Mouse (Mus musculus) forelimb bud, embryonic 11.5 days (tissue): Measurements from ENCODE around the gene Mrps33.
A peak's percentile ranks its signal among the peaks of the same experiment; 100 is the strongest.

Source experiments
- DNase-seq: peaks from one replicate; pipeline ENCODE4 v3.0.0-alpha.2; 2012; ENCODE audit warnings: low read depth, low spot score

Mrps33 gene

DNA sequence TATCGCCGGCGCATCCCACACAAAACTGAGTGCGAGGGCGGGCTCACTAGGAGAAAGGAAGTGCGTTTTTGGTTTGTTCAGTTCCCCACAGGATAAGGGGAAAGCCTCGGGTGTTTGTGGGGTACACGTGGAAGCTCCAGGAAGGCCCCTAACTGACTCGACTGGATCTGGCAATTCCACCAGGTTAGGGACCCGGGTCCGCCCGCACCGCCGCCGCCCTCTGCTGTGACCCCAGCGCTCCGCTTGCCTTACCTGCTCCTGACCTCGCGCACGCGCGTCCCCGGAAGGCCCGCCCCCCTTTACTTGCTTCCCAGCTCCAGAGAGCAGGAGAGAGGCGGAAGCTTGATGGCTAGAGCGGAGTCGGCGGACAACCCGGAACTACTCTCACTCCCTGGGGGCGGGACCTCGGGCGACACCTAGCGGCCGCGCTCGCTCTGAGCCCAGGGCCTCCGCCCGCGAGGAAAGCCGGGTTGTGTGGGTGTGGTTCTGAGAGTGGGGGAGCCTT, at the start of gene Mrps33:
Gene Mrps33 (minus strand): TSS at position 377 of the 505 bp plus-strand sequence.
- peak; percentile 95 for DNase-seq

DNA sequence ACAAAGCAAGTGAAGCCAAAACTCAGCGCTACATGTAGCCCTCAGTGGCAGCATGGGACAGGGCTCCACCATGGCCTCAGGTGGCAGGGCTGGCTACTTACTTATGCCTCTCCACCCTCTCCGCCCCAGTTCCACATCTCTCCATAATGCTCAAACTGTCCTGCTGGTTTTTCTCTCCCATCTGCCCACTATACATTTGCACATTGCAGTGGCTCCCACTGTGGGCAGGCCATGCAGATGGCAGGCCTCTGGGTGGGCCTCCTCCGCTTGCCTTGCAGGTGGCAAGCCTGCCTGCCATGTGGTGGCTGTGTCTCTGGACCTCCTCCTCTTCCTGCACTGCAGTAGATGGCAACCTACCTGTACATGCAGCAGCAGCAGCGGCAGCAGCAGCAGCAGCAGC, 38.9 kb upstream of the Mrps33 start:
- no peak for DNase-seq

DNA sequence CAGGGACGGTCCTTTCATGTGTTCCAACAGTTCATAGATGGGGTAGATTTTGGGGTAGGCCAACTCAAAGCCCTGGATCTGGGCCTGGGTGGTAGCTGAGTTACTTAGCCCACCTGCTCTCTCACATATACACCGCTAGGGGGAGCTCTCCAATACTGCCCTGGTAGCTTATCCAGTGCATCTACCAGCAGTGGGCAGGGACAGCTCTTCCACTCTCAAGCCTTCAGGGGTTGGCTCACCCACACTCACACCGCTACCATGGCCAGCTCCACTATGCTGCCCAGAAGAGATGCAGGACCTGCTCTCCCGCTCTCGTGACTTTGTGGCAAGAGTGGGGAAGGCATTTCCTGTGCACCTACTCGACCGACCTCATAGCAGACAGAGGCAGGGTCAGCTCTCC, 38.0 kb upstream of the Mrps33 start:
- no peak for DNase-seq

DNA sequence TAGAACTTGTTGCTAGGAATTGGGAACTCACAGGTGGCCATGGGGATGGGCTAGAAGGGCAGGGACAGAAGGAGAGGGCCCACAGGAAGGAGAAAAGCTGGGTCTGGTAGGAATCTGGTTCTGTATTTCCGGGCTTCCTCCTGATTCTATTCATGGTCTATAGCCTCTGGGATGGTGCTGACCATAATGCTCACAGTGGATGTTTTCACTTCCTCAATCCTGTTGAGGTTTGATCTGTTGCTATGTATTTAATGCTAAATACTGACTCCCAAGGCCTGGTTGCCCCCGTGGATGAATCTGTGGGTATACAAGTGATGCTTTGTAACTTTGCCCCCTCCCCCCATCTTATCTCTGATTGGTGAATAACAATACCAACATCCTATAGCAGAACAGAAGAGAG, 36.8 kb upstream of the Mrps33 start:
- no peak for DNase-seq

DNA sequence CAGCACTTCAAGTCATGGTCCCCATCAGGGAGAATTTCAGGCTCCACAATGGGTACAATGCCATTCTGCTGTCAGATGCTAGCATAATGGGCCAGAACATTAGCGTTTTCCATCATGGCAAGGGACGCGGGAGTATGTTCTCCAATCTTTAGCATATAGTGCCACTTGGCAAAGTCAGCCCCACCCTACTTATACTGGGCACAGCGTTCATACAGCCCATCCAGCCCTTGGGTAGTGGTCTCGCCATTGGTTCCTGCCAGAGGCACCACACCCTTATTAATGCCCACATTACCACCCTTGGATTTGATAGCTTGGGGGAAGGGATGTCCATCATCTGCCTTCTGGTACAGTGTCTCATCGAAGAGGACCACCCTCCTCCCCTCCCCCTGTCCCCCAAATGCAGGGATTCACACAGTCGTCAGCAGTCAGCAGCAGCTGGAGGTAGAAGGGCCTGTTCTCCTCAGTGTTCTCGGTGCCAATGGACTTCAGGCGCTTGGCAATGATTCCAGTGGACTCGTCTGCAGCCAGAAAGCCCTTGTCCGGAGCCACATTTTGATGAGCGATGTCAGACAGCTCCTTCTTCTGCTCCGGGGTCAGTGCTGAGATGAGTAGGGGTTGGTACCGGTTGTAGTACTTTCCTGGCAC, 33.0 kb upstream of the Mrps33 start:
- no peak for DNase-seq

DNA sequence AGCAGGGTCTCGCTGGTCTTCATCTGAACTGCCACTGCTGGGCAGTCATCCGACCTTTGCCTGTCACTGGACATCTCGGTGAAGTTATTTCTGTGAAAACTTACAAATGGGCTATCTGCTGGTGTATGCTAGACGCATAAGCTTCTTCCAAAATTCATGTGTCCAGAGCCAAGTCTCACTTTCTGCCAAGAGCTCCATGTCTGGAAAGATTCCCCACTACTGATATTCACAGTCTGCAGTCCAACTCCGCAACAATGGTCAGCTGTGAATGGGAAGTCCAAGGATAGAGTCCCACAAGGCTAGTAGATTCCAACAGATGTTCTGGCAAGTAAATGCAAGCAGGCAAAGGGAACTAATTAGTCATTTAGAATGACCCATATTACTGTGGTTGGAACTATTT, 17.9 kb upstream of the Mrps33 start:
- DNase-seq: no peak

DNA sequence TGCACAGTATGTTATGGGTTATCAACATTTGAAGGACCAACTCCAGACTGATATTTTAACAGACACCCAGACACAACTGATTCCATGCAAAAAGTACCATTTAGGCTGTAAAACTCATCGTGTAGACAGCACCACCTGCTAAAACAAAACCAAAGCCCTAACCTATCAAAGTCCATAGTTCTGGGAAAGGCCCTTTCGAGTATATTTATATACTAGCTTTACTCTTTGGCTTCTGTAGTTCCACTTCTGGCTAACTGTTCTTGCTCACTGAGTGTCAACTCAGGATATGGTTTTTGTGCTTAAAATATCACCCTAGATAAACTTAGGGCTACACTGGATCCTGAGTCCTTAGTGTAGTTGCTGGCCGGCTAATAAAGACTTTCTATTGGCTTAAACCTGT, 10.5 kb upstream of the Mrps33 start:
- DNase-seq: no peak

DNA sequence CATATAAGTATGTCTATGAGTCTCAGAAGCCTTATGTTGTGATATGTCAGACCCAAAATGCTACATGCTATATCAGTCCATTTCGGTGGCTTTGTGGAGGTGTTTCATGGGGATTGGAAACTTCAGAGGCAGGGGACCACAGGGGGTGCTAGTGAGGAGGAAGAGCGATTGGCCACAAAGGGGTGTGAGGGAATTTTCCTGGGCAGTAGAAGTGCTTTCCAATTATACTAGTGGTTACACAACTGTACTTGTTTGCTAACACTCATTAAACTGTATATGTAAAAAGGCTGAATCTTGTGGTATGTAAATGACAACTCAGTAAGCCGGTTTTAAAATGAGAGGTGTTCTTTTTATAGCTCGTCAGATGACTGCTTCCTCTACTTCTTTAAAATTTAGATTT, 8.1 kb upstream of the Mrps33 start:
- no peak for DNase-seq

DNA sequence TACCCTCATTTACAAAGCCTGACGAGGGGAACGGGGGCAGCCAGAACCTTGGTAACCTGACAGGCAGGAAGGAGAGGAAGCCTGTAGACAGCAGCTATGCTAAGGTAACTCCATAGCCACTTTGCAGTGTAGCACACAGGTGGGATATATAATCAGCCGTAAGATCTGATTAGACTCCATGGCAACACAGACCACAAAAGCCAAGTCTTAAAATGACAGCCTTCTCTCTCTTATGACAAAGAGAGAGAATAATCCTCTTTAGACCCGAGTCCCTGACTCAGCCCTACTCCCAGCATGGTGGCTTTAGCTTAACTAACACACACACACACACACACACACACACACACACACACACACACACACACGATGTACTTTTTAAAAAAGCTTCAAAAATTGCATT, 2.3 kb downstream of the Mrps33 start:
- no peak for DNase-seq

DNA sequence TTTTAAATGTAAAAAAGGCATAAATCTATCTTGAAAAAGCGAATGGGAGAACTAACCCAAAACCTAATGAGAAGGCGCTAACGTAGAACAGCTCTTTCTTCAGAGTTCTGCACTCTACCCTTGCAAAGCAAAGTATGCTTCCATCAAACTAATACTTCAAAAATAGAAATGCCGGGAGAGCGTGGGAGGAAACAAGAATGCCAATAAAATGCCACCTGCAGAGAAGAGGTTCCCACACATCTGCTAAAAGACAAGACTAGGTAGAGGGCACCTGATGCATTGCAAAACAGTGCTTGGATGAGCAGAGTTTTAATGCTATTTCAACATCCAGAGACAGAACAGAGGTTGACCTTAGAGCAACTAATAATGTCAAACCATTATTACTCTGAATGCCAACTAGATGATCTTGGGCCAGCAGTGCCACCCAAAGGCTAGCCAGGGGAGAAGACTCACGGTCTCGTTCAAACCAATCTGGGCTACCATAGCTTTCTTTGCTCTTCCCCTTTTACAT, 3.7 kb downstream of the Mrps33 start:
- DNase-seq: no peak

DNA sequence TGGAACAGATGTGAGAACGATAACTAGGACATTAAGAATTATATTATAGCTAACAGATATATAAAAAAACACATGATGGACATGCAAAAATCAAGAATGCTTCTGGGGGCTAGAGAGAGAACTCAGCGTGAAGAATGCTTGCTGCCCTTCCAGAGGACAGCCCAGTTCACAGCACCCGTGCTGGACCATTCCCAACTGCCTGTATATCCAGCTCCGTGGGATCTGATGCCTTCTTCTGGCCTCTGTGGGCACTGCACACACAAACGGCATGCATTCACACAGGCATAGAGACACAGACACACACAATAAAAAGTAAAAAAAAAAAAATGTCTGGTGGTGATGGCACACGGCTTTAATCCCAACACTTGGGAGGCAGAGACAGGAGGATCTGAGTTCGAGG, 4.5 kb downstream of the Mrps33 start:
- no peak for DNase-seq

DNA sequence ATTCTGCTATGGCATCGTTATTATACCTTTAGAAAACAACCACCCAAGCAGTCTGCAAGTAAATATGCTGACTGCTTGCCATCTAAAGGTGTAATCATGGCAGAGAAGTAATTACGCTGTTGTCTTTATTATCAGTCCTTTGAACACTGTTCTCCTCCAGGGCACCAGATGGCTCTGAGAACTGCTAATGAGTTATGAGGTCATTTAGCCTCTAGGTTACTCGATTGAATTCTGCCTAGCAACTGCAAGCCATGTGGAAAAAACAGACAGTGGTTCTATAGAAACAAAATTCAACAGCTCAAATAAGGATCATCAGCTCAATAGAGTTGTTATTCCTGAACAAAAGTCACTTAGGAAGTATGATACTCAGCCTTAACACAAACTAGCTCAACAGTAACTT, 4.9 kb downstream of the Mrps33 start:
- no peak for DNase-seq

DNA sequence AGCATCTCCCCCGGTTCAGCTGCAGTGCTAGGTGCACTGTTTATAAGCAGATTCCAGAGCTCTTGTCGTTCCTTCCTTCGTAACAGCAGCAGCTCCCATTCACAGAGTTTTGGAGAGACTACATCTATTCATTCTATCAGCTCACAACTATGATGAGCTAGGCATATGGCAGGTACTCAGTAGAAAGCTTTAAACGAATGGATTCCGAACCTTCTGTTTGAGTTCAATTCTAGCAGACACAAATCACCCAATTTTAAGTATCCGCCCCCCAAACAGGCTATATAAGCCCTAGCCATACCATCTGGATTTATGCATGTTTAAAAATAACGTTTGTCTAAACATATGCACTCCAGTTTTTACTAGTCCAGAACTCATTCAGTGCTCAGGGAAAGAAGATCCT, 9.8 kb downstream of the Mrps33 start:
- DNase-seq: no peak

DNA sequence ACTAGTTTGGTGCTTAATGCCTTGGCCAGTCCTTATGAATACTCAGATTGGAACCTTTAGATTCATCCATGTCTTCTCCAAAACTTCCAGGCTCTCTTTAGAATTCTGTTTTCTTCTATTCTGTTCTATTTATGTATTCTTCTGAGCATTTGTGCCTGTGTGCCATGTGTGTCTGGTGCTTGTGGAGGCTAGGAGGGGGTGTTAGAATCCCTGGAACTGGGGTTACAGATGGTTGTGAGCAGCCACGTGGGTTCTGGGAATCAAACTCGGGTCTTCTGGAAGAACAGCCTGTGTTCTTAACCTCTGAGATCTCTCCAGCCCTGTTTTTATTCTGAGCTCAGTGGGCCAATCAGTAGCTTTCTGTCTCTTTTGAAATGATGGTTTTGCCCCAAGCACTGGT, 13.7 kb downstream of the Mrps33 start:
- no peak for DNase-seq

DNA sequence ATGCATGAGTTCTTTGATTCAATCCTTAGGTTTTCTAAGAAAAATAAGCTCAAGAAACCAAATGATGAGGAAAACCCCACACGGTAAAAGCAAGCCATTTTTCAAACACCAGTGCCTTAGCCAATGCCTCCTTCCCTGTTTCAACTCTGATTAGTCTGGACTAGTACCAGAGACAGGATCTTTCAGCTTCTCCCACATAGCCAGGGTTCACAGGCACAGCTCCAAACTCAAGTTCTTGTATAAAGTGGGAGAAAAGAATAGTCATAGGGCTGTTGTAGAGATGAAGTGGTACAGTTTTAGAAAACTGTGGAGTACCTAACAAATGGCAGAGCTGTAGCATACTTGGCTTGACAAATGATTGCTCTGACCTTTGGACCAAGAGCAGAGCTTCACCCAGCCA, 14.6 kb downstream of the Mrps33 start:
- DNase-seq: no peak

DNA sequence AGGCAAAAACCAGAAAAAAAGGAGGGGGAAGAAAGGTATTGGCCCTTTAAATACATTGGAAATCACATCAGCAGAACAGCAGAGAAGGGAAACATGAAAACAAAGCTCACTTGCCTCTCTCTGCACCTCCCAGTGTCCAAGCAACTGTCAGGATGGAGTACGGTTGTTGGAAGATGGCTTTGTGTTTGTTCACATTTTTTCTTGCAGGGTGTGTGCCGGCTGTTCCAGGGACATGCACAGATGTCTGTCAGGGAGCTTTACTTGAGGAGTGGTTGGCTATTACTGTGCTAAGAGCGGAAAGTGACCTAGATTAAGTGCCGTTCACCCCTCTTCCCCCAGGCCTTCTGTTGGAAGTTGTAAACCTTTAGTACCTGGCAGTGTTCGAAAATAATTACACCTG, 19.0 kb downstream of the Mrps33 start:
- DNase-seq: no peak

DNA sequence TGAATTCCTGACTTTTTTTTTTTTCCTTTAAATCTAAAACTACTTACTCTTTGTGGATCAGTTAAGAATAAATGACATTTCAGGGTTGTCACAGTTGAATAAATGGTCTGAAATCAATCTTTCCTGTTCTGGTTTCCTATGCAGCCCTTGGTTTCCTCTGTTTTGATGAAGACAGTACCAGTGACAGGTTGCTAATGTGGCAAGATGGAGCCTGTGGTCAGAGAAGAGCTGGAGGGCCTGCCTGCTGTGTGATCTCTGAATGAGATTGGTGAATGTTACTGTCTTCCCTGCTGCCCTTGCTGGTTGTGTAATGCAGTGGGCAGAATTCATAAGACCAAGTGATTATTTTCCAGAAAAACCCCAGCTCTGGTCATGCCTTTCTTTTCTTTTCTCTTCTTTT, 22.4 kb downstream of the Mrps33 start:
- DNase-seq: no peak

DNA sequence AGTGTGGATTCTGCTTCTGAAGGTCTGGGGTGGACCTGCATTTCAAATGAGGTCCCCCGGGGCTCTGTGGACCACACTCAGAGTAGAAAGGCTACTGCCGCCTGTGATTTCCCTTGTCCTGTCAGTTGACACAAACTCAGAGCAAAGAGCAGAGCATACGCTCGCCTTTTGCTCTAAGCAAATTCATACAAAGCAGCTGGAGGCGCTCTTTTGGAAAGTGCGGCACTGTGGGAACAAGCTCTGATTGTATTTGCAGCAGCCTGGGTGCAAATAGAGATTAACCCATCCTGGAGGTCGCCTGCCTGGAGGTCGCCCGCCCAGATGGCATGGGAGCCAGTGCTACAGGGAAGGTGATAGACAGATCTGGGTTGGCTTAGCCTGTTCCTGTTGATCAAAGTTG, 23.0 kb downstream of the Mrps33 start:
- peak; percentile 12 for DNase-seq

DNA sequence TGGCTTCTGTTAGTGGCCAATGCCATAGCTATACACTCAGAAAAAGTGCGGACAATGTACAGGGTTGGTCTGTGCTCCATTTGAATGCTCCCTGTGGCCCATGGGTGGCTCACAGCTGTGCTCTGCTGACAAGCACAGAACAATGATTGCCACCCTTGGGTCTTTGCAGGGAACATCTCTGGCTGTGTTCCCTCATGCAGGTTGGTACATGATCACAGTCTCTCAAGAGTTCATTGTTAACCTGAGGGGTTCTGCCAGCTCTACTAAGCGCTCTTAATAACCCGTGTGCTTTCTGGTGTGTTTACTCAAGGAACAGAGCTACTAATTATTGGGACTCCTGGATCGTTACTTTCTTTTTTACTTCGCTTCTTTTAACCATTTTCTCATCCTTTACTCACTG, 24.8 kb downstream of the Mrps33 start:
- no peak for DNase-seq

DNA sequence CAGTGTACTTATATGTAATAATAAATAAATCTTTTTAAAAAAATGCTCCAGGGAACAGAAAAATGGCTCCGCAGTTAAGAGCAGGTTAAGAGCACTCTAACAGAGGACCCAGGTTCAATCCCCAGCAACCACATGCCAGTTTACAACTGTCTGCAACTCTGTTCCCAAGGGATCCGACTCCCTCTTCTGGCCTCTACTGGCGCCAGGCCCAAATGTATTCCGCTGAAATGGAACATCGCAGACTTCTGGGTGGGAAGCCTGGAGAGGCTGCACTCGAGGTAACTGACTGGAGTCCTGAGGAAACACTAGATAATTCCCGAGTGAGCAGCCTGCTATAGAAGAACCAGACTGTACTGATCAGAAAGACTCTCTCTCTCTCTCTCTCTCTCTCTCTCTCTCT, 27.3 kb downstream of the Mrps33 start:
- no peak for DNase-seq

DNA sequence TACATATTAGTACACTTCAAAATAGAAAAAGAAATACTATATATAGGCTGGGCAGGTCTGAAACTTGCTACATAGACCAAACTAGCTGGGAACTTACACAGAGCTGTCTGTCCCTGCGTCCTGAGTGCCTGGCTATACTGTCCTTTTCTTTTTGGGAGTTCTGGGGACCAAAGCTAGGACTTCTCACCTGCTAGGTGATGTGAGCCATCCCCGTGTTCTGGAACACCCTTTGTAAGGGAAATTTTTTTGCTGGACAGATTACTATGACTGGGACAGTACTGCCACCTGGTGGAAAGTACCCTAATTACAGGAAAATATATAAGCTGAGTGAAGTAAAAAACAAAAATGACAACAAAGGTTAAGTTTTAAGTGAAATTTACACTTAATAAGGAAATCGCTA, 28.2 kb downstream of the Mrps33 start:
- DNase-seq: peak; percentile 59

DNA sequence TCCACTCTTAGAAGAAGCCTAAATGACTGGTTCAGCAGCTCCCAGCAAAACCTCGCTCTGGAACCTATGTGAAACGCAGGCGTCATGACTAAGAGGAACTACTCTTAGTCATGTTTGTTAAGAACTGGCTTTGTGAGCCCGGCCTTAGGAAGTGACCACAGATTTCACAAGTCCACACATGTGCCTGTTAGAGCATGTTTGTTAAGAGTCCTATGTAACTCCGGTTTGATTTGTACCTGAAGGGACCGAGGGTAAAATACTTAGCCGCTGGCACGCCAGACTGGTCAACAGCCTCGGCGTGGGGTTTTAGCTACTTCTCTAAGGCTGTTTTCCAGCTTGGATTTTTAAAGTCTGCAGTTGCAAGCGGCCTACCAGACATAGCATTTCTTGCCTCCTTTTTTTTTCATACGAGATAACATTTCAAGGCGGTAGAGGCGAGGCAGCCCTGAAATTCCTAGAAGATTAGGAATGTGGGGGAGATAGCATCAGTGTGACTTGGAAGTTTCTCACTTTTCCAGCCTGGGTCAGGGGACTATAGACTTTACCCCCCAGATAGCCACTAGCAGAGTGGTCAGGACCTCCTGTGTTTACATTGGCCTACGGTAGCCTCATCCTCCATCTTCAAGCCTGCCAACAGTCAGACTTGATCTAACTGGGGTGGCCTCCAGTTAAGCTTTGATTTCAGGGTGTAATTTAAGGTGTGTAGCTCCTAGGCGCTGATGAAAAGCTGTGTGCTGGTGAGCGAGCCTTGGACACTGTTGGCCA, 28.8 kb downstream of the Mrps33 start:
- peak; percentile 21 for DNase-seq
